Mouse (Mus musculus) testis, adult 2 months (tissue): Measurements from ENCODE around the gene Ugt1a7c. TPM values are rescaled to one million over a fixed set of nuclear protein-coding genes. Genes with fewer than 3 reads are reported as not detected.
"Not testable (repeated sequence)": the region's sequence is repeated elsewhere in the genome, so short reads cannot be mapped to it uniquely, and the experiment has no call there.

Experiments used
- H3K27ac ChIP-seq: fragments of 200-500 bp; 2 replicates; pipeline ENCODE4 v1.5.1; 2012; ENCODE audit warnings: low read depth, low read length; ENCODE audit not compliant: control insufficient read depth, insufficient read depth
- H3K27me3 ChIP-seq: fragments of 200-500 bp; 2 replicates; pipeline ENCODE4 v1.6.1; 2012; ENCODE audit warnings: mild to moderate bottlenecking, low read length, moderate library complexity; ENCODE audit not compliant: control insufficient read depth, insufficient read depth
- H3K36me3 ChIP-seq: fragments of 200-500 bp; 2 replicates; pipeline ENCODE4 v1.6.1; 2012; ENCODE audit warnings: mild to moderate bottlenecking, low read length; ENCODE audit not compliant: control insufficient read depth, insufficient read depth
- H3K4me1 ChIP-seq: fragments of 200-500 bp; 2 replicates; pipeline ENCODE4 v1.6.1; 2012; ENCODE audit warnings: low read length; ENCODE audit not compliant: control insufficient read depth, insufficient read depth
- H3K4me3 ChIP-seq: fragments of 200-500 bp; 2 replicates; pipeline ENCODE4 v1.5.1; 2012; ENCODE audit warnings: low read depth, mild to moderate bottlenecking, low read length, moderate library complexity, mixed read lengths; ENCODE audit not compliant: control insufficient read depth
- CTCF ChIP-seq: fragments of 200-500 bp; IDR thresholded peaks from 2 replicates; pipeline ENCODE4 v1.5.1; 2012; ENCODE audit warnings: low read depth, mild to moderate bottlenecking, inconsistent platforms, low read length, moderate library complexity; ENCODE audit not compliant: control insufficient read depth, insufficient read depth, insufficient replicate concordance
- POLR2A ChIP-seq: fragments of 200-500 bp; IDR thresholded peaks from 2 replicates; pipeline ENCODE4 v1.6.1; 2012; ENCODE audit warnings: low read depth, mild to moderate bottlenecking, inconsistent platforms, low read length, moderate library complexity; ENCODE audit not compliant: control insufficient read depth
- polyA plus RNA-seq: library from polyadenylated mRNA; depleted of rRNA; stranded (reverse); fragments of >200 nt; gene quantifications from 2 replicates; pipeline ENCODE4 v1.2.3, GENCODE M21; 2012

Ugt1a7c gene
- polyA plus RNA-seq, 1 experiment, result 6.5 TPM

DNA sequence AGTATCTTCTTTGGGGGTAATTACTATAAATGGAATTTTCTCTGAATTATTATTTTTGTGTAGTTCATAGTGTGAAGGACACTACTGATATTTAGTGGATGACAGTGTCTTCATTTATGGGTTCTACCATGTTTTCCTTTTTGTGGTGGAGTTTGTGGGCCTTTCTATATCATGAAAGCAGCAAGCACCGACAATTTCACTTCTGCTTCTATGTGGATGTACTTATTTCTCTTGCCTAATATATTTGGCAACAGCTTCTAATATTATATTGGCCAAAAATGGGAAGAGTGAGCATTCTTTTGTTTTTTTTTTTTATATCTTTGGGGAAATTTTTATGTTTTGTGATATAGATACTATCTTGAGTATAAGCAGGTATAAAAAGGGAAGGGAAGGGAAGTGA is 13.2 kb upstream of the Ugt1a7c start:
- Histone ChIP-seq H3K4me3 (no peak overlapping the region), H3K36me3 (no peaks in the 10 kb centered on the region), H3K27ac (no peak overlapping the region), H3K27me3 (no peaks in the 10 kb centered on the region), H3K4me1 (no peaks in the 10 kb centered on the region)
- TF ChIP-seq POLR2A (no peak), CTCF (no peak)

DNA sequence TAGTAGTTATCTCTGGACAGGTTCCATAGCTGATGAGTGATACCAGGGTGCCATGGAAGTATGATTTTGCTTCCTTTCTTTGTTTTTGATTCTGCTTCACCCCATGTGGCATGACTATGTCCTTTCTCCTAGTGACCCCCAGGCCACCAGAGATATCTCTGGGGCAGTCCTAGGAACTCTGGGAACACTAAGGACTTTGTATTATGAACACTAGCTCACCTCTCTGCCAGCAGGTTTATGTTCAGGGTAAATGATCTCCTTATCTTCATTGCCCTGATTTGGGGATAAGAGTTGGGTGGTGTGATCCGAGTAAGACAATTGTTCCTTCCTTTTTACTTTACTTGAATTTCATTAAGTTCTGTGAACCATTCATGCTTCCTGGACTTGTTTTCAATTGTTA is 8.7 kb upstream of the Ugt1a7c start:
- Histone ChIP-seq H3K27ac (no peak overlapping the region), H3K4me1 (no peaks in the 10 kb centered on the region), H3K27me3 (no peaks in the 10 kb centered on the region), H3K36me3 (no peaks in the 10 kb centered on the region), H3K4me3 (no peak overlapping the region)
- TF ChIP-seq CTCF, result no peak
- TF ChIP-seq POLR2A, result no peak

DNA sequence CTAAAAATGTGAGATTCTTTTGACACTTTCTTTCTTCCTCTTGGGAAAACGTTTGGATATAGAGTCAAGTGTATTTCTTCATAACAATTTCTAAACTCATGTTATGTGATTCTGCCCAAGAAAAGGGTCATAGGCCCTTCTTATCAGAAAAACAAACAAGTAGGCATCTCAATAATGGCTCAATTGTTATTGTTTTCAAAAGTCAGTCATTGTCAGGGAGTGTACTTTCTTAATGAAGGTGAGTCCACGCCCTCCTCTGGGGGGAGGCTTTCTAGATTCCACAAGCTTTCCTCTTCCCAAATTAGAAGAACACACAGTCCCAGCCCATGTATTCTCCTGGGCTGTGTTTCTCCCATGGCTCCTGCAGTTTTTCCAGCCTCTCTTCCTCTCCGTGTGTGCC is 7.3 kb upstream of the Ugt1a7c start, which contains the start of gene Ugt1a8:
Gene Ugt1a8 (plus strand): TSS at position 301 of the 400 bp plus-strand sequence.
- no peak within 1 kb of the TSS for H3K27ac ChIP-seq
- no peaks in the 10 kb centered on the region for H3K36me3 ChIP-seq
- no peak for TF ChIP-seq CTCF
- TF ChIP-seq POLR2A, result no peak
- no peaks in the 10 kb centered on the region for H3K27me3 ChIP-seq
- H3K4me1 ChIP-seq, result no peaks in the 10 kb centered on the region
- H3K4me3 ChIP-seq, result no peak within 1 kb of the TSS

DNA sequence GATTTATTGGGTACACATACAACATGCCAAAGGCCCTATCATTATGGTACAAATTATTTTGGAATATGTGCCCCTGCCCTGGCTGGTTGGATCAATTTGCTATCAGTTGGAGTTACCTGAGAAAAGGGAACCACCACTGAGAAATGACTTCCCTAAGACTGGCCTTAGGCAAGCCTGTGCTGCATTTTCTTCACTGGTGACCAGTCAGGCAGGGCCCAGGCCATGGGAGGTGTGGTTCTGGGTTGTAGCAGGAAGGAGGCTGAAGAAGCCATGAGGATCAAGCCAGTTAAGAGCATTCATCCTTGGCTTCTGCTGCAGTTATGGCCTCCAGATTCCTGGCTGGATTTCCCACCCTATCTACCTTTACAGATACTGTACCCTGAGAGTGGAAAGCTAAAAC is 2.5 kb upstream of the Ugt1a7c start:
- no peak overlapping the region for H3K27ac ChIP-seq
- no peak overlapping the region for H3K4me3 ChIP-seq
- H3K27me3 ChIP-seq, result no peaks in the 10 kb centered on the region
- no peaks in the 10 kb centered on the region for H3K4me1 ChIP-seq
- no peak for TF ChIP-seq CTCF
- TF ChIP-seq POLR2A, result no peak
- no peaks in the 10 kb centered on the region for H3K36me3 ChIP-seq

DNA sequence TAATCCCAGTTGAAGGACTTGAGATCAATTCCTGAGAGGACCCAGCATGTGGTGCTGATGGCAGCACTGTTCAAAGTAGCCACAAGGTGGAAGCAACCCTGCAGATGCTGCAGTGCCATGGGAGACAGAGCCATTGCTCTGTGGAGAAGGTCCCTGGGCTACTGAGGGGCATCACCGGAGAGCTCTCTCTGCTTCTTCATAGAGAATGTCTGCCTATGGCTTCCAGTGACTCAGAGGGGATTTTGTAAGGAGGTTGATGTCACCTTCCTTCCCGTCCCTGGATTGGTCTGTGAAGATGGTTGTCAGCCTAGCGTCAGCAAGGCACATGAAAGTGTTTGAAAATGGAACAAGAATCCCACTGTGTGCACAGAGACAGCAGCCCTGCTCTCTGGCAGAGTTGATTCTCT is 589 bp upstream of the Ugt1a7c start:
- H3K4me3 ChIP-seq, H3K4me1 ChIP-seq, H3K36me3 ChIP-seq, H3K27me3 ChIP-seq, H3K27ac ChIP-seq: not testable (repeated sequence)
- TF ChIP-seq CTCF, result peak; percentile 32; the same call in 1 of the 2 replicates

DNA sequence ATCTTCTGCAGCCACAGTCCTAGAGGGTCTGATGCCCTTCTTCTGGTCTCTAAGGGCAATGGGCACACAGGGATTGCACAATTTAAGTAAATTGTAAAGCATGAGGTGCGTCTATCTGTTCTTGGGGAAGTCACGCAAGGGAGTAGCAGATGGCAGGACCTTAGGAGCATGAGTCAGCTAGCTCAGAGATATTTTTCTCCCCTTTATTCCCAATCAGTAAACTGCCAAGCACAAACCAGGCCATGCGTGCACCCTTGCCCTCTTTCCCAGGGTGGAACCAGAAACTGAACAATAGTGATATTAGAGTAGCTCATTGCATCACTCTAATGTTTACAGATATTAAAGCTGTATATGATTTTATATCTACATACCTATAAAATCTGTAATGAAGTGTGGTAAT is 3.7 kb downstream of the Ugt1a7c start:
- not testable (repeated sequence) for H3K36me3 ChIP-seq, H3K4me1 ChIP-seq, H3K27me3 ChIP-seq, H3K4me3 ChIP-seq
- H3K27ac ChIP-seq, result 0 out of 2 replicates have a peak overlapping the region, but pooled peaks have one; percentile 32

DNA sequence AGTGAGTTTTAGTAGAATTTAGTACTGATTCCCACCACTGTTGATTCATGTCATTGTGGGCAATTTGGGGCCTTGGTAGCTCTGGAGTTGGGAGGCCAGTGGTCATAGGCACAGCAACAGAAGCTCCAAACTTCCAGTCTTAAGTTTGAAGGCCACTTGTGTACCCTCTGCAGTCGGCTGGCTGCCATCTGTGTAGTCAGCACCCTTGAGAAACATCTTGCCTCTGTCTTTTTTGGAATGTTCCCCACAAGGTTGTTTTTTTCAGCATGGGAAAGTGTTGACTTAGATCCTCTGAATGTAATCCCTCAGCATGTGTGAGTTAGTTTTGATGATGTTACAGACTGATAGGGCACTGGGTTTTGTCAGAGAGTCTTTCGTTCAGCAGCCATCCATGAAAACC is 4.8 kb downstream of the Ugt1a7c start:
- H3K4me3 ChIP-seq, H3K36me3 ChIP-seq, H3K4me1 ChIP-seq, H3K27ac ChIP-seq, H3K27me3 ChIP-seq: not testable (repeated sequence)

DNA sequence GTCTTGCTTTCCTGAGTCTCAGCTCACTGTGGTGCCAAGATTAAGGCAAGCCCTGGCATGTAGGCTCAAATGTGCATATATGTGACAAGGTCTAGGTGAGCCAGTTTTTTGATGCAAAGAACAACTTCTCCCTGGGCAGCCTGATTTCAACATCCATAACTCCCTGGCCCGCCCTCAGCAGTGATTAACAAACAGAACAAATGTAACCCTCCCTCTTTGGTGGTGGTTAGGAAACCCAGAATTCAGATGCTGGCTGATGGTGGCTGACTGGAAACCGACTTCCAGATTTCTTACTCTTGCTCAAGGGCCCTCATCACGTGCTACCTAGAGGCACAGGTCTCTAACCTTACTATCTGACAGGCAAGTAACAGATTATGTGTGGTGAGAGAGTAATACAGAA is 8.2 kb downstream of the Ugt1a7c start, which contains the start of gene Ugt1a6b:
Gene Ugt1a6b (plus strand): TSS at position 234 of the 400 bp plus-strand sequence.
- H3K27ac ChIP-seq, H3K36me3 ChIP-seq, H3K4me1 ChIP-seq, H3K27me3 ChIP-seq, H3K4me3 ChIP-seq: not testable (repeated sequence)

DNA sequence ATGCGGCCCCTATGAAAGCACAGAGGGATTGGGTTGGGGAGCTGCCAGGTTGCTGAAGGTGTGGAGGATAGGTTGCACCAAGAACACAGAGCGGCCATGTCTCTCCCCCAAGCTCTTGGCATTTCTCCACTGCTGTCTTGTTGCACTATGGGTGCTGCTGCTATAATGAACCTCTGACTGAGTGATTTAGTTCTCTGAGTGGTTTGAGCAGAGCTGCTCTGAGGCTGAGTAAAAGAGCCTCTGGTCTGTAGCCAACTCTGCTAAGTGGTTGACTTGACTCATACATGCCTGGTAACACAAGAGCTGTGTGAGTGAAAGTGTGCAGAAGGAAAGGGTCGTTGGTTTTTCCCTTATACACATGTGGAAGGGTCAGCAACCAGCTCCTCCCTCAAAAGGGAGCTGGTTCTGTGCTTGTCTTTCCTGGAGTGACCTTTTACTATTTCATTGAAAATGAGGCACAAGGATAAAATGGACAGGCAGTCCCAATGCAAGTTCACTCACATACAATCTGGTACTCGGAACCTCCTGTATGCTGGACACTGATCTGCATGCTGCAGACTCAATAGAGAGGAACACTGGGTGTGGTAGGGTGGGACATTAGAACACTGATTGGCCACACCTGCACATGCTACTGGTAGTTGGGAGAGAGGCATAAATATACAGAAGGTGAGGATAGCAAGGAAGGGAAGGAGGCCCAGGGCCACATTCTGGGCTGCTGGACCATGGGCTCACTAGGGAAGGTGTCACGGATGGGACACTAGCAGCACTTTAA is 9.0 kb downstream of the Ugt1a7c start:
- not testable (repeated sequence) for H3K27ac ChIP-seq, H3K36me3 ChIP-seq, H3K4me3 ChIP-seq, H3K4me1 ChIP-seq, H3K27me3 ChIP-seq
